Mouse (Mus musculus): ENCODE measurements around the gene Etv3. TPM values are rescaled to one million over a fixed set of nuclear protein-coding genes. Genes with fewer than 3 reads are reported as not detected.

Etv3 gene
- polyA plus RNA-seq, 1 experiment from 2014 or later: 8.5 TPM

- ATAC-seq (replicated peaks; ENCODE audit: insufficient number of reproducible peaks, low FRiP score, low TSS enrichment, low read depth) (peak; percentile 99), DNase-seq (ENCODE audit: low spot score) (peak; percentile 83)
- Histone ChIP-seq H3K36me3 (replicated peaks; ENCODE audit: control insufficient read depth, insufficient read depth, low read depth, low read length) (no peaks in the 10 kb centered on the region), H3K4me2 (ENCODE audit: low read depth, low read length) (peak overlapping the region; percentile 16), H3K4me3 (ENCODE audit: low read depth, low read length) (no peak overlapping the region), H3K4me1 (ENCODE audit: control insufficient read depth, insufficient read depth, low read length) (no peaks in the 10 kb centered on the region), H3K9ac (replicated peaks; ENCODE audit: low read length) (0 out of 2 replicates have a peak overlapping the region, but pooled peaks have one; percentile 25), H3K27ac (replicated peaks; ENCODE audit: low read depth, low read length) (peak overlapping the region; percentile 59; the same call in 1 of the 2 replicates), H3K27me3 (ENCODE audit: control insufficient read depth, insufficient read depth, low read length) (no peaks in the 10 kb centered on the region), H3K9me3 (replicated peaks; ENCODE audit: control insufficient read depth, low read length) (no peaks in the 10 kb centered on the region)
- WGBS: 17% methylated on average over 4 of the region's 4 CpGs
Measured at GRCm38 (mm10) chr3:87566066-87566465, 40.9 kb downstream of the Etv3 start.

- no peaks in the 10 kb centered on the region for H3K36me3 ChIP-seq (replicated peaks; ENCODE audit: control insufficient read depth, insufficient read depth, low read depth, low read length)
- no peak overlapping the region for H3K9ac ChIP-seq (replicated peaks; ENCODE audit: low read length)
- H3K27ac ChIP-seq (replicated peaks; ENCODE audit: low read depth, low read length): no peak overlapping the region
- no peak overlapping the region for H3K4me3 ChIP-seq (ENCODE audit: low read depth, low read length)
- H3K9me3 ChIP-seq (replicated peaks; ENCODE audit: control insufficient read depth, low read length): no peaks in the 10 kb centered on the region
- no peak overlapping the region for H3K4me2 ChIP-seq (ENCODE audit: low read depth, low read length)
- no peaks in the 10 kb centered on the region for H3K27me3 ChIP-seq (ENCODE audit: control insufficient read depth, insufficient read depth, low read length)
- no peak for DNase-seq (ENCODE audit: low spot score)
- WGBS: 93% methylated on average over 14 of the region's 14 CpGs
- H3K4me1 ChIP-seq (ENCODE audit: control insufficient read depth, insufficient read depth, low read length): no peaks in the 10 kb centered on the region
- ATAC-seq (replicated peaks; ENCODE audit: insufficient number of reproducible peaks, low FRiP score, low TSS enrichment, low read depth): no peak
Measured at GRCm38 (mm10) chr3:87567497-87567896, 42.3 kb downstream of the Etv3 start.

GRCm38 (mm10) chr3:87568681-87569080, 43.5 kb downstream of the Etv3 start:
- ATAC-seq (replicated peaks; ENCODE audit: insufficient number of reproducible peaks, low FRiP score, low TSS enrichment, low read depth): no peak

GRCm38 (mm10) chr3:87575766-87576165, 50.6 kb downstream of the Etv3 start:
- no peak overlapping the region for H3K4me2 ChIP-seq (ENCODE audit: low read depth, low read length)
- DNase-seq (ENCODE audit: low spot score) (peak; percentile 68), ATAC-seq (replicated peaks; ENCODE audit: insufficient number of reproducible peaks, low FRiP score, low TSS enrichment, low read depth) (no peak)
- no peak overlapping the region for H3K4me3 ChIP-seq (ENCODE audit: low read depth, low read length)
- 28% methylated on average over 6 of the region's 6 CpGs for WGBS
- H3K9me3 ChIP-seq (replicated peaks; ENCODE audit: control insufficient read depth, low read length): no peaks in the 10 kb centered on the region
- H3K9ac ChIP-seq (replicated peaks; ENCODE audit: low read length): no peak overlapping the region
- H3K4me1 ChIP-seq (ENCODE audit: control insufficient read depth, insufficient read depth, low read length): no peaks in the 10 kb centered on the region
- H3K27me3 ChIP-seq (ENCODE audit: control insufficient read depth, insufficient read depth, low read length): no peaks in the 10 kb centered on the region
- H3K36me3 ChIP-seq (replicated peaks; ENCODE audit: control insufficient read depth, insufficient read depth, low read depth, low read length): no peaks in the 10 kb centered on the region
- H3K27ac ChIP-seq (replicated peaks; ENCODE audit: low read depth, low read length): no peak overlapping the region

More at GRCm38 (mm10) chr3:87568681-87569080, 43.5 kb downstream of the Etv3 start:
- H3K4me2 ChIP-seq (ENCODE audit: low read depth, low read length): no peak overlapping the region
- no peak overlapping the region for H3K9ac ChIP-seq (replicated peaks; ENCODE audit: low read length)
- no peaks in the 10 kb centered on the region for H3K4me1 ChIP-seq (ENCODE audit: control insufficient read depth, insufficient read depth, low read length)
- H3K9me3 ChIP-seq (replicated peaks; ENCODE audit: control insufficient read depth, low read length): no peaks in the 10 kb centered on the region
- no peak overlapping the region for H3K4me3 ChIP-seq (ENCODE audit: low read depth, low read length)
- WGBS: 96% methylated on average over 5 of the region's 5 CpGs
- DNase-seq (ENCODE audit: low spot score): no peak
- no peak overlapping the region for H3K27ac ChIP-seq (replicated peaks; ENCODE audit: low read depth, low read length)
- H3K27me3 ChIP-seq (ENCODE audit: control insufficient read depth, insufficient read depth, low read length): no peaks in the 10 kb centered on the region
- H3K36me3 ChIP-seq (replicated peaks; ENCODE audit: control insufficient read depth, insufficient read depth, low read depth, low read length): no peaks in the 10 kb centered on the region

GRCm38 (mm10) chr3:87582259-87582658, 57.1 kb downstream of the Etv3 start:
- no peak overlapping the region for H3K4me3 ChIP-seq (ENCODE audit: low read depth, low read length)
- 87% methylated on average over 4 of the region's 4 CpGs for WGBS
- no peak for ATAC-seq (replicated peaks; ENCODE audit: insufficient number of reproducible peaks, low FRiP score, low TSS enrichment, low read depth)
- no peaks in the 10 kb centered on the region for H3K9me3 ChIP-seq (replicated peaks; ENCODE audit: control insufficient read depth, low read length)
- DNase-seq (ENCODE audit: low spot score): no peak
- no peaks in the 10 kb centered on the region for H3K4me1 ChIP-seq (ENCODE audit: control insufficient read depth, insufficient read depth, low read length)
- H3K9ac ChIP-seq (replicated peaks; ENCODE audit: low read length): no peak overlapping the region
- H3K27ac ChIP-seq (replicated peaks; ENCODE audit: low read depth, low read length): no peak overlapping the region
- no peaks in the 10 kb centered on the region for H3K27me3 ChIP-seq (ENCODE audit: control insufficient read depth, insufficient read depth, low read length)
- no peak overlapping the region for H3K4me2 ChIP-seq (ENCODE audit: low read depth, low read length)
- no peaks in the 10 kb centered on the region for H3K36me3 ChIP-seq (replicated peaks; ENCODE audit: control insufficient read depth, insufficient read depth, low read depth, low read length)

Other genes with a start within 250 kb of the Etv3 start
- not detected in 2 replicates for gene Cd5l, start 167.5 kb upstream of the Etv3 start, polyA plus RNA-seq (2014; fragmentation: Nextera tagmentation; extraction: Ambion mirVana)
- gene Fcrl1, start 149.0 kb upstream of the Etv3 start, polyA plus RNA-seq (2014; fragmentation: Nextera tagmentation; extraction: Ambion mirVana): 0.25 TPM in 1 of 2 replicates, not detected in the other
- not detected in 2 replicates for gene Fcrl5, start 89.6 kb upstream of the Etv3 start, polyA plus RNA-seq (2014; fragmentation: Nextera tagmentation; extraction: Ambion mirVana)
- 11.7 and 13.6 TPM in 2 replicates for gene Arhgef11, start 92.2 kb downstream of the Etv3 start, polyA plus RNA-seq (2014; fragmentation: Nextera tagmentation; extraction: Ambion mirVana)
- 0.26 TPM in 1 of 2 replicates, not detected in the other for gene Lrrc71, start 223.2 kb downstream of the Etv3 start, polyA plus RNA-seq (2014; fragmentation: Nextera tagmentation; extraction: Ambion mirVana)

All from embryonic facial prominence, embryonic 11.5 days (tissue).